Mouse (Mus musculus) naive thymus-derived CD4-positive, alpha-beta T cell, adult 2 months (primary cell): ENCODE measurements around the gene Anks1b.

Source experiments
- DNase-seq: peaks from one replicate; pipeline ENCODE4 v3.0.0-alpha.2; 2011; ENCODE audit warnings: low read depth

Gene Anks1b

GRCm38 (mm10) chr10:90376605-90377004, 503.3 kb downstream of the Anks1b start:
- DNase-seq = no peak

GRCm38 (mm10) chr10:90380062-90380461, 506.8 kb downstream of the Anks1b start:
- DNase-seq = no peak

GRCm38 (mm10) chr10:90380704-90381339, 507.5 kb downstream of the Anks1b start:
- DNase-seq = no peak

GRCm38 (mm10) chr10:90400382-90400781, 527.1 kb downstream of the Anks1b start:
- DNase-seq = no peak

GRCm38 (mm10) chr10:90408484-90408883, 535.2 kb downstream of the Anks1b start:
- no peak for DNase-seq

GRCm38 (mm10) chr10:90431527-90431926, 558.2 kb downstream of the Anks1b start:
- no peak for DNase-seq

GRCm38 (mm10) chr10:90431974-90432373, 558.7 kb downstream of the Anks1b start:
- DNase-seq = no peak

- no peak for DNase-seq
Observed at GRCm38 (mm10) chr10:90432479-90432878, 559.2 kb downstream of the Anks1b start.

GRCm38 (mm10) chr10:90441036-90441435, 567.7 kb downstream of the Anks1b start:
- DNase-seq = no peak

- no peak for DNase-seq
Observed at GRCm38 (mm10) chr10:90441656-90442055, 568.3 kb downstream of the Anks1b start.

GRCm38 (mm10) chr10:90464906-90465305, 591.6 kb downstream of the Anks1b start:
- DNase-seq = no peak

GRCm38 (mm10) chr10:90465426-90465825, 592.1 kb downstream of the Anks1b start:
- DNase-seq = no peak

- DNase-seq = no peak
Observed at GRCm38 (mm10) chr10:90467546-90467945, 594.2 kb downstream of the Anks1b start.

GRCm38 (mm10) chr10:90493436-90493835, 620.1 kb downstream of the Anks1b start:
- no peak for DNase-seq

GRCm38 (mm10) chr10:90493996-90494642, 620.8 kb downstream of the Anks1b start:
- DNase-seq = no peak

GRCm38 (mm10) chr10:90494981-90495516, 621.7 kb downstream of the Anks1b start:
- no peak for DNase-seq

- DNase-seq = no peak
Observed at GRCm38 (mm10) chr10:90507561-90507960, 634.3 kb downstream of the Anks1b start.

GRCm38 (mm10) chr10:90512801-90513200, 639.5 kb downstream of the Anks1b start:
- no peak for DNase-seq

- no peak for DNase-seq
Observed at GRCm38 (mm10) chr10:90531813-90532212, 658.5 kb downstream of the Anks1b start.

GRCm38 (mm10) chr10:90535370-90535769, 662.1 kb downstream of the Anks1b start:
- no peak for DNase-seq

GRCm38 (mm10) chr10:90546635-90547034, 673.3 kb downstream of the Anks1b start:
- no peak for DNase-seq

- no peak for DNase-seq
Observed at GRCm38 (mm10) chr10:90562906-90563305, 689.6 kb downstream of the Anks1b start.
